Mouse (Mus musculus) heart, postnatal 4 days (tissue): ENCODE measurements around the gene Mcu. TPM values are rescaled to one million over a fixed set of nuclear protein-coding genes. Genes with fewer than 3 reads are reported as not detected.

ENCODE experiments used
- DNase-seq: peaks from one replicate; pipeline ENCODE4 v3.0.0; 2021
- total RNA-seq, 2 experiments: library from RNA; stranded (reverse); gene quantifications; 2 replicates each; pipeline ENCODE4 v1.2.3; 2021

Gene Mcu
- total RNA-seq, 2 experiments from 2014 or later = 27.9 to 32.6 TPM

GRCm38 (mm10) chr10:59489411-59489810, 127.1 kb downstream of the Mcu start:
- no peak for DNase-seq

GRCm38 (mm10) chr10:59487351-59487750, 129.1 kb downstream of the Mcu start:
- DNase-seq = no peak

- no peak for DNase-seq
These were observed 132.2 kb downstream of the Mcu start for GRCm38 (mm10) chr10:59484318-59484717.

GRCm38 (mm10) chr10:59481381-59481780, 135.1 kb downstream of the Mcu start:
- no peak for DNase-seq

- DNase-seq = peak; percentile 49
These were observed 146.0 kb downstream of the Mcu start for GRCm38 (mm10) chr10:59470451-59470850.

- no peak for DNase-seq
These were observed 149.2 kb downstream of the Mcu start for GRCm38 (mm10) chr10:59467297-59467696.

GRCm38 (mm10) chr10:59466626-59467025, 149.9 kb downstream of the Mcu start:
- DNase-seq = no peak

GRCm38 (mm10) chr10:59465546-59465945, 150.9 kb downstream of the Mcu start:
- DNase-seq = no peak

GRCm38 (mm10) chr10:59462307-59462706, 154.2 kb downstream of the Mcu start:
- no peak for DNase-seq

- DNase-seq = no peak
These were observed 156.7 kb downstream of the Mcu start for GRCm38 (mm10) chr10:59459767-59460166.

GRCm38 (mm10) chr10:59454631-59455030, 161.9 kb downstream of the Mcu start:
- DNase-seq = no peak

- DNase-seq = peak; percentile 38
These were observed 164.7 kb downstream of the Mcu start for GRCm38 (mm10) chr10:59451839-59452238.

GRCm38 (mm10) chr10:59447546-59447945, 168.9 kb downstream of the Mcu start:
- DNase-seq = no peak

- no peak for DNase-seq
These were observed 169.5 kb downstream of the Mcu start for GRCm38 (mm10) chr10:59446911-59447437.

GRCm38 (mm10) chr10:59444635-59445034, 171.9 kb downstream of the Mcu start:
- DNase-seq = no peak

GRCm38 (mm10) chr10:59444106-59444505, 172.4 kb downstream of the Mcu start:
- no peak for DNase-seq

GRCm38 (mm10) chr10:59443212-59443611, 173.3 kb downstream of the Mcu start:
- DNase-seq = peak; percentile 37

- no peak for DNase-seq
These were observed 174.8 kb downstream of the Mcu start, which contains the start of gene Oit3 for GRCm38 (mm10) chr10:59441735-59442134. Gene Oit3, minus strand, starts transcription at chr10:59441778.

- DNase-seq = no peak
These were observed 176.3 kb downstream of the Mcu start for GRCm38 (mm10) chr10:59440177-59440576.

- peak; percentile 67 for DNase-seq
These were observed 177.0 kb downstream of the Mcu start for GRCm38 (mm10) chr10:59439508-59439931.

- DNase-seq = no peak
These were observed 177.8 kb downstream of the Mcu start for GRCm38 (mm10) chr10:59438651-59439050.

GRCm38 (mm10) chr10:59435746-59436145, 180.7 kb downstream of the Mcu start:
- DNase-seq = no peak

GRCm38 (mm10) chr10:59430701-59431218, 185.7 kb downstream of the Mcu start:
- no peak for DNase-seq

- no peak for DNase-seq
These were observed 186.9 kb downstream of the Mcu start for GRCm38 (mm10) chr10:59429448-59430135.
